Comparison of ENCODE assay signal across 19 mouse cellular contexts in genomic region chr14:77518941-77519695, GRCm38 (mm10).
A peak's percentile ranks its signal among the peaks of the same experiment; 100 is the strongest.
DNase-seq lines count a peak whose midpoint lies in the region; ATAC-seq lines count a peak whose summit lies in the region.
"Had no signal": no experiment of that assay in that cellular context is flagged by ENCODE, and none has a peak within 500 bp of the region (broad histone marks: within the 10 kb centered on the region; RNA-seq: fewer than 3 reads in every experiment).

No protein-coding gene starts in this region.

- ATAC-seq in inflammation-experienced regulatory T-cells, adult 6 months: peak; percentile 28
- ATAC-seq: forebrain, embryonic 16.5 days; midbrain, embryonic 13.5 days had no signal

- DNase-seq in 416B (ENCODE audit: low read depth): peak; percentile 82
- peak; percentile 15 for DNase-seq in CD4-positive helper T cell, adult 2 months (ENCODE audit: low read depth, low spot score)
- peak; percentile 56 for DNase-seq in WW6 (ENCODE audit: low read depth, low spot score)
- no peak for DNase-seq in natural killer cell, adult 2 months (ENCODE audit: low spot score in 2 of 2)
- DNase-seq in left cerebral cortex, adult 9 months (ENCODE audit: low spot score in 2 of 2): no peak
- no peak for DNase-seq in spleen, postnatal 10 days (ENCODE audit: low spot score in 2 of 2)
- DNase-seq: adrenal gland, postnatal 25 days; cerebellum, adult 18-20 months; cerebellum, postnatal 25 days; heart, postnatal 14 days; kidney, adult 2 months; kidney, postnatal 4 days; lung, adult 18-20 months; lung, postnatal 36 days; spleen, adult 18-20 months; thymus, postnatal 14 days had no signal

Comparison
In these comparisons a context has a peak if more than half of its experiments do, and no peak if none do; other contexts are left out.
1. DNase-seq: peak in 416B (single experiment), CD4-positive helper T cell, adult 2 months (single experiment) and WW6 (single experiment); none in natural killer cell, adult 2 months (0 of 2), left cerebral cortex, adult 9 months (0 of 2) and spleen, postnatal 10 days (0 of 2).